Mouse (Mus musculus) MEL (cell line): ENCODE measurements around the gene Tradd.

Experiments used
- POLR2A ChIP-seq, 2 experiments: IDR thresholded peaks; 2 replicates each; pipeline ENCODE4 v1.6.1; 2011 to 2012; ENCODE audit warnings: low read length in 2 of 2, mild to moderate bottlenecking in 2 of 2, control low read depth in 1 of 2, improper control_type of control experiment in 1 of 2, low read depth in 1 of 2, moderate library complexity in 1 of 2; ENCODE audit not compliant: control insufficient read depth in 1 of 2, insufficient read depth in 1 of 2, poor library complexity in 1 of 2
- USF2 ChIP-seq, 2 experiments: IDR thresholded peaks; 2 replicates each; pipeline ENCODE4 v1.6.1; 2011 to 2012; ENCODE audit warnings: improper control_type of control experiment in 2 of 2, low read length in 2 of 2, borderline replicate concordance in 1 of 2, inconsistent platforms in 1 of 2, low read depth in 1 of 2, mild to moderate bottlenecking in 1 of 2; ENCODE audit not compliant: insufficient read depth in 1 of 2

GRCm38 (mm10) chr8:105269075-105269458, 4.7 kb upstream of the Tradd start:
- TF ChIP-seq USF2 (IDR thresholded peaks at IDR 0.05; ENCODE audit: borderline replicate concordance in 1 of 2, insufficient read depth in 1 of 2, low read depth in 1 of 2, low read length in 2 of 2) (no peak), POLR2A (IDR thresholded peaks at IDR 0.05; ENCODE audit: control insufficient read depth in 1 of 2, insufficient read depth in 1 of 2, low read depth in 1 of 2, low read length in 2 of 2, poor library complexity in 1 of 2) (no peak)
